Mouse (Mus musculus): ENCODE results near the gene Olfr714.
"Not testable (repeated sequence)": the region's sequence is repeated elsewhere in the genome, so short reads cannot be mapped to it uniquely, and the experiment has no call there.

The Olfr714 gene
- long read RNA-seq, experiment 1 = 0 reads
- long read RNA-seq, experiment 2 = 0 reads

GRCm38 (mm10) chr7:107070681-107071080 lies at the start of gene Olfr714:
TSS of gene Olfr714 (plus strand) at chr7:107070981.
- intact Hi-C loops (cut with DNase I) = no loop called here

GRCm38 (mm10) chr7:107030874-107031273 lies 39.9 kb upstream of the Olfr714 start, which contains the start of gene Olfr713:
TSS of gene Olfr713 (plus strand) at chr7:107031174.
- intact Hi-C loops (cut with DNase I) = no loop called here

- intact Hi-C loops (cut with DNase I) = no loop called here
Measured at GRCm38 (mm10) chr7:107039934-107040563, 30.7 kb upstream of the Olfr714 start.

- intact Hi-C loops (cut with DNase I) = no loop called here
Measured at GRCm38 (mm10) chr7:107043136-107043535, 27.6 kb upstream of the Olfr714 start.

- intact Hi-C loops (cut with DNase I) = no loop called here
Measured at GRCm38 (mm10) chr7:107044407-107044806, 26.4 kb upstream of the Olfr714 start.

- intact Hi-C loops (cut with DNase I) = no loop called here
Measured at GRCm38 (mm10) chr7:107045833-107046232, 24.9 kb upstream of the Olfr714 start.

- intact Hi-C loops (cut with DNase I) = no loop called here
Measured at GRCm38 (mm10) chr7:107047578-107047977, 23.2 kb upstream of the Olfr714 start.

GRCm38 (mm10) chr7:107092920-107093319 lies 22.1 kb downstream of the Olfr714 start, which contains the start of gene Olfr17:
TSS of gene Olfr17 (plus strand) at chr7:107093220.
- intact Hi-C loops (cut with DNase I) = no loop called here

GRCm38 (mm10) chr7:107110269-107110668 lies 39.5 kb downstream of the Olfr714 start, which contains the start of gene Olfr715b:
TSS of gene Olfr715b (minus strand) at chr7:107110369.
- intact Hi-C loops (cut with DNase I) = not testable (repeated sequence)
